Mouse (Mus musculus) kidney, postnatal 25 days (tissue): Measurements from ENCODE around the gene Stk36.

Experiments used
- DNase-seq, 2 experiments: peaks; one replicate each; pipeline ENCODE4 v3.0.0; 2021; ENCODE audit warnings: mixed read lengths in 2 of 2

Gene Stk36

GRCm38 (mm10) chr1:74601267-74601962, at the start of gene Stk36, which contains the start of gene Rnf25:
Gene Stk36 (plus strand): TSS chr1:74601445.
Gene Rnf25 (minus strand): TSS chr1:74601397.
- peak; percentile 89 to 92 for DNase-seq

- DNase-seq: no peak
Measured at GRCm38 (mm10) chr1:74559061-74559460, 42.2 kb upstream of the Stk36 start.

GRCm38 (mm10) chr1:74565834-74566233, 35.4 kb upstream of the Stk36 start:
- no peak for DNase-seq

- no peak for DNase-seq
Measured at GRCm38 (mm10) chr1:74569739-74570719, 31.2 kb upstream of the Stk36 start.

GRCm38 (mm10) chr1:74582621-74583020, 18.6 kb upstream of the Stk36 start:
- no peak for DNase-seq

GRCm38 (mm10) chr1:74584616-74585398, 16.4 kb upstream of the Stk36 start:
- DNase-seq: no peak

GRCm38 (mm10) chr1:74587233-74587772, 13.9 kb upstream of the Stk36 start:
- DNase-seq: no peak

GRCm38 (mm10) chr1:74587773-74588445, 13.3 kb upstream of the Stk36 start, which contains the start of the genes Zfp142 and Bcs1l:
Gene Zfp142 (minus strand): TSS chr1:74588246.
Gene Bcs1l (plus strand): TSS chr1:74588289.
- DNase-seq: peak; percentile 99

GRCm38 (mm10) chr1:74594434-74594833, 6.8 kb upstream of the Stk36 start:
- no peak for DNase-seq

GRCm38 (mm10) chr1:74600501-74601266, 561 bp upstream of the Stk36 start:
- DNase-seq: peak in 1 of 2 experiments; percentile 7

GRCm38 (mm10) chr1:74624183-74624582, 22.9 kb downstream of the Stk36 start:
- DNase-seq: no peak

GRCm38 (mm10) chr1:74626076-74626475, 24.8 kb downstream of the Stk36 start:
- DNase-seq: no peak

- DNase-seq: peak; percentile 34 to 58
Measured at GRCm38 (mm10) chr1:74628001-74628400, 26.8 kb downstream of the Stk36 start.

GRCm38 (mm10) chr1:74632734-74633133, 31.5 kb downstream of the Stk36 start:
- DNase-seq: no peak

GRCm38 (mm10) chr1:74643524-74643923, 42.3 kb downstream of the Stk36 start:
- no peak for DNase-seq

- peak in 1 of 2 experiments; percentile 40 for DNase-seq
Measured at GRCm38 (mm10) chr1:74643926-74644325, 42.7 kb downstream of the Stk36 start.

GRCm38 (mm10) chr1:74661448-74662195, 60.4 kb downstream of the Stk36 start, which contains the start of gene Ttll4:
Gene Ttll4 (plus strand): TSS chr1:74661745.
- DNase-seq: peak; percentile 98

GRCm38 (mm10) chr1:74662253-74662865, 61.1 kb downstream of the Stk36 start:
- no peak for DNase-seq

GRCm38 (mm10) chr1:74665153-74665552, 63.9 kb downstream of the Stk36 start:
- no peak for DNase-seq

- DNase-seq: no peak
Measured at GRCm38 (mm10) chr1:74668371-74668770, 67.1 kb downstream of the Stk36 start.
